Mouse (Mus musculus) embryonic facial prominence, embryonic 11.5 days (tissue): ENCODE measurements around the gene Pou2f1. TPM values are rescaled to one million over a fixed set of nuclear protein-coding genes. Genes with fewer than 3 reads are reported as not detected.
A peak's percentile ranks its signal among the peaks of the same experiment; 100 is the strongest.

Source experiments
- ATAC-seq: fragments of 200-750 bp; cut with Nextera tagmentation; replicated peaks from 2 replicates; pipeline ENCODE4 v1.8.0; 2017; ENCODE audit warnings: low read depth; ENCODE audit not compliant: insufficient number of reproducible peaks, low FRiP score, low TSS enrichment
- DNase-seq: peaks from one replicate; pipeline ENCODE4 v3.0.0-alpha.2; 2015; ENCODE audit warnings: low spot score
- H3K27ac ChIP-seq: fragments of 300-500 bp; sonication (generic); replicated peaks from 2 replicates; pipeline ENCODE4 v1.5.1; 2014; ENCODE audit warnings: mild to moderate bottlenecking, low read depth, low read length, control low read depth
- H3K27me3 ChIP-seq: fragments of 300-500 bp; sonication (generic); 2 replicates; pipeline ENCODE4 v1.6.1; 2014; ENCODE audit warnings: mild to moderate bottlenecking, low read length, moderate library complexity, mixed read lengths; ENCODE audit not compliant: control insufficient read depth, insufficient read depth
- H3K36me3 ChIP-seq: fragments of 300-500 bp; sonication (generic); replicated peaks from 2 replicates; pipeline ENCODE4 v1.6.1; 2014; ENCODE audit warnings: low read depth, mild to moderate bottlenecking, low read length, moderate library complexity, mixed read lengths; ENCODE audit not compliant: control insufficient read depth, insufficient read depth
- H3K4me1 ChIP-seq: fragments of 300-500 bp; sonication (generic); 2 replicates; pipeline ENCODE4 v1.6.1; 2014; ENCODE audit warnings: low read length, mixed read lengths; ENCODE audit not compliant: control insufficient read depth, insufficient read depth
- H3K4me2 ChIP-seq: fragments of 300-500 bp; sonication (generic); 2 replicates; pipeline ENCODE4 v1.6.1; 2014; ENCODE audit warnings: low read depth, mild to moderate bottlenecking, control low read depth, low read length, moderate library complexity
- H3K4me3 ChIP-seq: fragments of 300-500 bp; sonication (generic); 2 replicates; pipeline ENCODE4 v1.5.1; 2014; ENCODE audit warnings: low read depth, low read length, control low read depth
- H3K9ac ChIP-seq: fragments of 300-500 bp; sonication (generic); replicated peaks from 2 replicates; pipeline ENCODE4 v1.6.1; 2014; ENCODE audit warnings: mild to moderate bottlenecking, control low read depth, low read length
- H3K9me3 ChIP-seq: fragments of 300-500 bp; sonication (generic); replicated peaks from 2 replicates; pipeline ENCODE4 v1.6.1; 2016; ENCODE audit warnings: mild to moderate bottlenecking, low read length, inconsistent platforms, mixed read lengths; ENCODE audit not compliant: control insufficient read depth
- WGBS: fragments of 180-500 bp; shearing (Covaris S2); extraction: QIAGEN DNeasy Blood & Tissue Kit; methylation state at CpG from one replicate; pipeline ENCODE4 v1.1.7; 2014; 5-methylcytosine and 5-hydroxymethylcytosine counted together
- polyA plus RNA-seq: library from polyadenylated mRNA; unstranded; fragments of >200 nt; fragmentation: Nextera tagmentation; extraction: Ambion mirVana; gene quantifications from 2 replicates; pipeline ENCODE4 v1.2.1, GENCODE M21; 2014

Gene Pou2f1
- polyA plus RNA-seq, 1 experiment from 2014 or later: 22.8 TPM

- Histone ChIP-seq H3K27ac (no peak overlapping the region), H3K4me1 (peaks cover 4% of the 10 kb centered on the region; the same call in 1 of the 2 replicates)
- peak; percentile 34; the same call in 1 of the 2 replicates for ATAC-seq
These were observed 41.1 kb upstream of the Pou2f1 start for GRCm38 (mm10) chr1:166043451-166044149.

DNA sequence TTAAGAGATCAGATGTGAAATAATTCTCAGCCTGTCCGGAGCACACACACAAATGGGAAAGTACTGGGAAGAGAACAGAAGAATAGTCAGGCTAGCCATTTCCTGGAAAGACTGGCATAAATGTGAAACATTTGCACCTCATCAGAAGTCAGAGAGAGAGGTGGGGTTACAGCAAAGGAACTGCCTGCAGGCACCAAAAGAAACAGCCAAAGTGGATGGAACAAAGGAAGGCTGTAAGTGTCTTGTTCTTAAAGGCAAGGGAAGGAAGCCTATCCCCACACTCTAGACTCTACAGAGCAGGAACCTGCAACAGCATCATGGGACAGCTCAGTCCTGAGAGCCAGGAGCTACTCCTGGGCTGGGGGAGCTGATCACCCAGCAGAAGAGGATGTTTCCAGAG, 39.0 kb upstream of the Pou2f1 start:
- Histone ChIP-seq H3K4me1 (peaks cover 4% of the 10 kb centered on the region; the same call in 1 of the 2 replicates), H3K9me3 (no peaks in the 10 kb centered on the region), H3K27ac (no peak overlapping the region), H3K27me3 (no peaks in the 10 kb centered on the region), H3K4me3 (no peak overlapping the region), H3K9ac (no peak overlapping the region), H3K36me3 (no peaks in the 10 kb centered on the region), H3K4me2 (no peak overlapping the region)
- ATAC-seq: no peak
- 58% methylated on average over 1 of the region's 1 CpGs for WGBS
- DNase-seq: no peak

More at GRCm38 (mm10) chr1:166043451-166044149, 41.1 kb upstream of the Pou2f1 start:
- DNase-seq: no peak
- Histone ChIP-seq H3K4me3 (no peak overlapping the region), H3K36me3 (no peaks in the 10 kb centered on the region), H3K9ac (no peak overlapping the region), H3K9me3 (no peaks in the 10 kb centered on the region), H3K27me3 (peaks cover 7% of the 10 kb centered on the region; the same call in 1 of the 2 replicates), H3K4me2 (no peak overlapping the region)
- 74% methylated on average over 21 of the region's 21 CpGs for WGBS

DNA sequence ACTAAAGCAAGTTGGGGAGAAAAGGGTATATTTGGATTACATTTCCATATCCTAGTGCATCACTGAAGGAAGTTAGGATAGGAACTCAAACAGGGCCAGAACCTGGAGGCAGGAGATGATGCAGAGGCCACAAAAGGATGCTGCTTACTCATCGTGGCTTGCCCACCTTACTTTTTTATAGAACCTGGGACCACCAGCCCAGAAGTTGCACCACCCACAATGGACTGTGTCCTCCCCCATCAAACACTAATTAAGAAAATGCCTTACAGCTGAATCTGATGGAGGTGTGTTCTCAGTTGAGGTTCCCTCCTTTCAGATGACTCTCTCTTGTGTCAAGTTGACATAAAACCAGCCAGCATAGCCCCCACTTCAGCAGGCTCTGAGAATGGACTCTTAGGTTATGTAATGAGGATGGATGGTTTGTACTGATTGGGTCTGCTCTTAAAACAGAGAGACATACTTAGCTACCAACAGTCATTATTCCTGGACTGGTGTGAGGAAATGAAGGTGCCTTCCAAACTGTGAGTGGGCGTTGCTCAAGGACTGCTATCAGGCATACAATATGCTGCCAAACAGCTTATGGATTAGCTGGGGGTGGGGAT, 36.4 kb upstream of the Pou2f1 start:
- DNase-seq (no peak), ATAC-seq (no peak)
- WGBS: 80% methylated on average over 2 of the region's 2 CpGs
- Histone ChIP-seq H3K9ac (no peak overlapping the region), H3K27ac (no peak overlapping the region), H3K4me2 (no peak overlapping the region), H3K36me3 (no peaks in the 10 kb centered on the region), H3K4me1 (no peaks in the 10 kb centered on the region), H3K27me3 (no peaks in the 10 kb centered on the region), H3K9me3 (no peaks in the 10 kb centered on the region), H3K4me3 (no peak overlapping the region)

DNA sequence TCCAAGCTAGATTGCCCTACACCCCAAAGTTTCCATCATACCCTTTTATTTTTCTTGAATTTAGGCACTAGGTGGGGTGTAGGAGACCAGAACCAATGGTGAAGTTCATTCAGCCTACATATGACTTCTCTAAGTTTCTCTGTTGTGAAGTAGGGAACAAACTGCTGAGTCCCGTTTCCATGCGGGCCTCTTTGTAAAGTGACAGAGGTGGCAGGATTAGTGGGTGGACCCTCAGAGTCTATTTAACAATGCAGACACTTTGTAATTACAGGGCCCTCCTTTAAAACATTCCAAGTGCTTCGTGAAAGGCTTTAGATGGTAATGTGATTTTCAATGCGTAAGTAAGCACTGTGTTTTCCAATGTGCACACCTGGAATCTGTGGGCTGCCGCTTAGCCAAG, 32.6 kb upstream of the Pou2f1 start:
- ATAC-seq (no peak), DNase-seq (no peak)
- no peak overlapping the region for H3K4me2 ChIP-seq
- H3K4me3 ChIP-seq: no peak overlapping the region
- H3K9ac ChIP-seq: no peak overlapping the region
- no peaks in the 10 kb centered on the region for H3K27me3 ChIP-seq
- no peak overlapping the region for H3K27ac ChIP-seq
- WGBS: 38% methylated on average over 5 of the region's 5 CpGs
- no peaks in the 10 kb centered on the region for H3K9me3 ChIP-seq
- no peaks in the 10 kb centered on the region for H3K4me1 ChIP-seq
- no peaks in the 10 kb centered on the region for H3K36me3 ChIP-seq

DNA sequence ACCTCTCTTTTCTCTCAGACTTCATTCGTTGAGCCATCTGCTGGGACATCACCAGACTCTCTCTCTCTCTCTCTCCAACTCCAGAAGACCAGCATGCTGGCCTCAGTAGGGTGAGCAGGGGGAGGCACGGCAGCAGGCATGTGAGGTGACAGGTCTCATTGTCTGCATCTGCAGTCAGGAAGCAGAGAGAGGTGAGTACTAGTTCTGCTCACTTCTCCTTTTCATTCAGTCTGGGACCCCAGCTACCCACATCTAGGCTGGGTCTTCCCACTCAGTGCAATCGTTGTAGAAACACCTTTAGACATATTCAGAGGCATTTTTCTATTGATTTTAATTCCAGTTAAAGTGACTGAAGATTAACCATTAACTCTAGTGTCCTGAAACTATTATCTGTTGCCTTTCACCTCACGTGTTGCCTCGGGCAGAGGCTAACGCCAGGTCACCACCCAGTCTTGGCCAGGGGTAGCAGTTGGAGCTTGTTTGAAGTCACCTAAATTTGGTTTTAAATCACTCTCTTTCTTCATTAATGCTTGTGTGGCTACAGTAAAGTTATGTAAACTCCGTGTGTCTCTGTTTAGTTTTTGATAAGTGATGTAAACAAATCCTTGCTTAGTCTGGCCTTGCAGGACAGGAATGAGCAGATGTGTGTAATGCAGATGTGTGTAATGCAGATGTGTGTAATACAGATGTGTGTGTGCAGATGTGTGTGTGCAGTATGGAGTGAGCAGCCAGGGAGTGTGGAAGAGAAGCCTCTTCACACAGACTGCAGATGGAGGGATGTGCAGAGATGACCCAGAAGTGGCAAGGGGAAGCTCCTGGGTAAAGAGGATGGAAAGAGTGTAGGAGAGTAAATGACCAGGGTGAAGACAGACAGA, 29.4 kb upstream of the Pou2f1 start:
- WGBS: 61% methylated on average over 7 of the region's 7 CpGs
- Histone ChIP-seq H3K9ac (no peak overlapping the region), H3K4me1 (no peaks in the 10 kb centered on the region), H3K9me3 (no peaks in the 10 kb centered on the region), H3K27ac (no peak overlapping the region), H3K4me2 (no peak overlapping the region), H3K27me3 (no peaks in the 10 kb centered on the region), H3K4me3 (no peak overlapping the region), H3K36me3 (no peaks in the 10 kb centered on the region)
- DNase-seq (no peak), ATAC-seq (no peak)

GRCm38 (mm10) chr1:166023981-166024380, 21.5 kb upstream of the Pou2f1 start:
- no peak overlapping the region for H3K27ac ChIP-seq
- H3K27me3 ChIP-seq: no peaks in the 10 kb centered on the region
- no peaks in the 10 kb centered on the region for H3K4me1 ChIP-seq
- no peak overlapping the region for H3K4me3 ChIP-seq
- 44% methylated on average over 4 of the region's 4 CpGs for WGBS
- DNase-seq (no peak), ATAC-seq (no peak)
- H3K9me3 ChIP-seq: no peaks in the 10 kb centered on the region
- H3K36me3 ChIP-seq: no peaks in the 10 kb centered on the region
- no peak overlapping the region for H3K4me2 ChIP-seq
- no peak overlapping the region for H3K9ac ChIP-seq

GRCm38 (mm10) chr1:166017203-166017602, 14.7 kb upstream of the Pou2f1 start:
- ATAC-seq: no peak

More at GRCm38 (mm10) chr1:166017203-166017602, 14.7 kb upstream of the Pou2f1 start:
- H3K36me3 ChIP-seq: no peaks in the 10 kb centered on the region
- DNase-seq: no peak
- H3K4me2 ChIP-seq: no peak overlapping the region
- no peaks in the 10 kb centered on the region for H3K27me3 ChIP-seq
- no peaks in the 10 kb centered on the region for H3K4me1 ChIP-seq
- no peak overlapping the region for H3K9ac ChIP-seq
- H3K27ac ChIP-seq: no peak overlapping the region
- no peaks in the 10 kb centered on the region for H3K9me3 ChIP-seq
- H3K4me3 ChIP-seq: no peak overlapping the region
- 91% methylated on average over 4 of the region's 4 CpGs for WGBS
